Mouse (Mus musculus): ENCODE results near the gene Alcam. TPM values are rescaled to one million over a fixed set of nuclear protein-coding genes. Genes with fewer than 3 reads are reported as not detected.

Gene Alcam
- polyA plus RNA-seq, 1 experiment: 27.7 TPM

- Histone ChIP-seq H3K36me3 (ENCODE audit: control insufficient read depth, insufficient read depth) (peaks cover 5% of the 10 kb centered on the region), H3ac (ENCODE audit: control insufficient read depth, insufficient read length, low read depth) (peak overlapping the region; percentile 36), H3K27me3 (ENCODE audit: control insufficient read depth, insufficient read depth, insufficient read length) (no peaks in the 10 kb centered on the region), H3K79me2 (ENCODE audit: control insufficient read depth, insufficient read depth) (peaks cover 73% of the 10 kb centered on the region), H3K79me3 (ENCODE audit: low read depth) (peaks cover 71% of the 10 kb centered on the region), H3K4me3 (ENCODE audit: insufficient read depth, poor library complexity, severe bottlenecking) (peak overlapping the region; percentile 86)
- TF ChIP-seq MYOG (IDR thresholded peaks at IDR 0.05; ENCODE audit: control insufficient read depth, extremely low read depth, insufficient read length) (no peak), CTCF (IDR thresholded peaks at IDR 0.05; ENCODE audit: control insufficient read depth, insufficient read depth, insufficient read length) (peak; percentile 5), MAX (IDR thresholded peaks at IDR 0.05) (no peak)
Measured at GRCm38 (mm10) chr16:52450245-52451100, 3.4 kb downstream of the Alcam start.

- peak overlapping the region; percentile 86 for H3K4me3 ChIP-seq (ENCODE audit: insufficient read depth, poor library complexity, severe bottlenecking)
- TF ChIP-seq MYOG (IDR thresholded peaks at IDR 0.05; ENCODE audit: control insufficient read depth, extremely low read depth, insufficient read length) (no peak), CEBPB (IDR thresholded peaks at IDR 0.05; ENCODE audit: low read depth) (no peak), MYOD1 (IDR thresholded peaks at IDR 0.05; ENCODE audit: control insufficient read depth, insufficient read length, low read depth) (no peak), FOSL1 (IDR thresholded peaks at IDR 0.05; ENCODE audit: insufficient read depth, low read length, poor library complexity, severe bottlenecking) (no peak), MAX (IDR thresholded peaks at IDR 0.05) (no peak)
Measured at GRCm38 (mm10) chr16:52449889-52450244, 4.0 kb downstream of the Alcam start.

DNA sequence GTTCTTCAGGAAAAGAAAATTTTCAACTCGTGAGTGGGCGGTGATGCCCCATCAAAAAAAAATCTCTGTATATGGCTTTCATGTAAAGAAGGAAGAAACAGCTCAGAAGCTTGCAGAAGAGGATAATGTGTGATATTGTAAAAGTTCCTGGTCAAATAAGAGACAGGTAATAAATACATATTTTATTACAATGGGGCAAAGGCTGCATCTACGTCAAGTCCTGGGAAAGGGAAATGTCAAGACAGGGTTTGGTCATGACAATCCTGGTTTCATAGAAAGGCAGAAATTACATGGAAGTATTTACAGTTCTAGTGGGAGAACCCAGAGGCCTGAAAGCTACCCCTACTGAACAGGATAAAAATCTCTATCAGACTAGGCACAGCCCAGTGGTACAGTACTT lies 7.9 kb downstream of the Alcam start:
- no peaks in the 10 kb centered on the region for H3K27me3 ChIP-seq (ENCODE audit: control insufficient read depth, insufficient read depth, insufficient read length)
- peaks cover 5% of the 10 kb centered on the region for H3K36me3 ChIP-seq (ENCODE audit: control insufficient read depth, insufficient read depth)
- H3K79me3 ChIP-seq (ENCODE audit: low read depth): peaks cover 92% of the 10 kb centered on the region
- no peak for TF ChIP-seq CEBPB (IDR thresholded peaks at IDR 0.05; ENCODE audit: low read depth)
- TF ChIP-seq MAX (IDR thresholded peaks at IDR 0.05): no peak
- no peak for TF ChIP-seq USF1 (IDR thresholded peaks at IDR 0.05; ENCODE audit: low read depth)
- no peak for TF ChIP-seq MYOG (IDR thresholded peaks at IDR 0.05; ENCODE audit: control insufficient read depth, extremely low read depth, insufficient read length)
- no peak for TF ChIP-seq FOSL1 (IDR thresholded peaks at IDR 0.05; ENCODE audit: insufficient read depth, low read length, poor library complexity, severe bottlenecking)
- no peak for TF ChIP-seq MYOD1 (IDR thresholded peaks at IDR 0.05; ENCODE audit: control insufficient read depth, insufficient read length, low read depth)
- no peak for TF ChIP-seq CTCF (IDR thresholded peaks at IDR 0.05; ENCODE audit: control insufficient read depth, insufficient read depth, insufficient read length)
- H3K79me2 ChIP-seq (ENCODE audit: control insufficient read depth, insufficient read depth): peaks cover 100% of the 10 kb centered on the region
- no peak overlapping the region for H3K4me3 ChIP-seq (ENCODE audit: insufficient read depth, poor library complexity, severe bottlenecking)
- H3ac ChIP-seq (ENCODE audit: control insufficient read depth, insufficient read length, low read depth): no peak overlapping the region

More at GRCm38 (mm10) chr16:52449889-52450244, 4.0 kb downstream of the Alcam start:
- Histone ChIP-seq H3K36me3 (ENCODE audit: control insufficient read depth, insufficient read depth) (peaks cover 5% of the 10 kb centered on the region), H3K79me2 (ENCODE audit: control insufficient read depth, insufficient read depth) (peaks cover 79% of the 10 kb centered on the region), H3K27me3 (ENCODE audit: control insufficient read depth, insufficient read depth, insufficient read length) (no peaks in the 10 kb centered on the region), H3ac (ENCODE audit: control insufficient read depth, insufficient read length, low read depth) (peak overlapping the region; percentile 36), H3K79me3 (ENCODE audit: low read depth) (peaks cover 77% of the 10 kb centered on the region)

GRCm38 (mm10) chr16:52443635-52444505 lies 10.0 kb downstream of the Alcam start:
- Histone ChIP-seq H3K27me3 (ENCODE audit: control insufficient read depth, insufficient read depth, insufficient read length) (no peaks in the 10 kb centered on the region), H3ac (ENCODE audit: control insufficient read depth, insufficient read length, low read depth) (no peak overlapping the region), H3K79me2 (ENCODE audit: control insufficient read depth, insufficient read depth) (peaks cover 99% of the 10 kb centered on the region), H3K79me3 (ENCODE audit: low read depth) (peaks cover 84% of the 10 kb centered on the region), H3K4me3 (ENCODE audit: insufficient read depth, poor library complexity, severe bottlenecking) (no peak overlapping the region), H3K36me3 (ENCODE audit: control insufficient read depth, insufficient read depth) (peaks cover 5% of the 10 kb centered on the region)
- TF ChIP-seq MYOD1 (IDR thresholded peaks at IDR 0.05; ENCODE audit: control insufficient read depth, insufficient read length, low read depth) (no peak), USF1 (IDR thresholded peaks at IDR 0.05; ENCODE audit: low read depth) (no peak), CEBPB (IDR thresholded peaks at IDR 0.05; ENCODE audit: low read depth) (no peak)

DNA sequence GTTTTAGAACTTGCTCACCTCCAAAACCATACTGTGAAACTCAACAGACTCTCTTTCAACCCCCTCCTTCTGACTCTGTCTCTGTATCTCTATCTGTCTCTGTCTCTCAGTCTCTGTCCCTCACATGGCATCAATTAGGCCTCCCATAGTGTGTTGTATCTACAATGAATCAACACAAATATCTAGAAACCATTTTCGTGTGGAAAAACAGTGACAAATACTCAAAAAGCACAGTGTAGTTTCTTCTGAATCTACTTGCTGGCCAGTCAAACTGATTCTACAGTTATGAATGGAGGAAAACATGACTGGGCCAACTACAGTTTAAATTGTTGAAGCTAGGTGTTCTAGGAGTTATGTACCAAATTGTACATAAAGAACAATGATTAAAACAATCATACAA lies 10.8 kb downstream of the Alcam start:
- no peak for TF ChIP-seq CEBPB (IDR thresholded peaks at IDR 0.05; ENCODE audit: low read depth)
- no peak for TF ChIP-seq CTCF (IDR thresholded peaks at IDR 0.05; ENCODE audit: control insufficient read depth, insufficient read depth, insufficient read length)
- no peak for TF ChIP-seq MYOG (IDR thresholded peaks at IDR 0.05; ENCODE audit: control insufficient read depth, extremely low read depth, insufficient read length)
- H3K27me3 ChIP-seq (ENCODE audit: control insufficient read depth, insufficient read depth, insufficient read length): no peaks in the 10 kb centered on the region
- peaks cover 76% of the 10 kb centered on the region for H3K79me3 ChIP-seq (ENCODE audit: low read depth)
- peaks cover 91% of the 10 kb centered on the region for H3K79me2 ChIP-seq (ENCODE audit: control insufficient read depth, insufficient read depth)
- no peak overlapping the region for H3ac ChIP-seq (ENCODE audit: control insufficient read depth, insufficient read length, low read depth)
- no peak overlapping the region for H3K4me3 ChIP-seq (ENCODE audit: insufficient read depth, poor library complexity, severe bottlenecking)
- no peaks in the 10 kb centered on the region for H3K36me3 ChIP-seq (ENCODE audit: control insufficient read depth, insufficient read depth)

- Histone ChIP-seq H3K79me2 (ENCODE audit: control insufficient read depth, insufficient read depth) (peaks cover 90% of the 10 kb centered on the region), H3ac (ENCODE audit: control insufficient read depth, insufficient read length, low read depth) (no peak overlapping the region), H3K36me3 (ENCODE audit: control insufficient read depth, insufficient read depth) (no peaks in the 10 kb centered on the region), H3K4me3 (ENCODE audit: insufficient read depth, poor library complexity, severe bottlenecking) (no peak overlapping the region), H3K27me3 (ENCODE audit: control insufficient read depth, insufficient read depth, insufficient read length) (no peaks in the 10 kb centered on the region), H3K79me3 (ENCODE audit: low read depth) (peaks cover 71% of the 10 kb centered on the region)
- TF ChIP-seq MYOG (IDR thresholded peaks at IDR 0.05; ENCODE audit: control insufficient read depth, extremely low read depth, insufficient read length) (no peak), MYOD1 (IDR thresholded peaks at IDR 0.05; ENCODE audit: control insufficient read depth, insufficient read length, low read depth) (no peak), MAX (IDR thresholded peaks at IDR 0.05) (no peak), USF1 (IDR thresholded peaks at IDR 0.05; ENCODE audit: low read depth) (no peak), FOSL1 (IDR thresholded peaks at IDR 0.05; ENCODE audit: insufficient read depth, low read length, poor library complexity, severe bottlenecking) (no peak), CTCF (IDR thresholded peaks at IDR 0.05; ENCODE audit: control insufficient read depth, insufficient read depth, insufficient read length) (no peak), CEBPB (IDR thresholded peaks at IDR 0.05; ENCODE audit: low read depth) (no peak)
Measured at GRCm38 (mm10) chr16:52439600-52439999, 14.3 kb downstream of the Alcam start.

All from C2C12 (cell line).